Mouse (Mus musculus): ENCODE data around the gene Olfr786. TPM values are rescaled to one million over a fixed set of nuclear protein-coding genes. Genes with fewer than 3 reads are reported as not detected.

Gene Olfr786
- polyA plus RNA-seq (2015; fragmentation: Nextera tagmentation; extraction: Ambion mirVana) = not detected in 2 replicates

GRCm38 (mm10) chr10:129427006-129427405 is at the start of gene Olfr786:
Gene Olfr786 (plus strand): TSS chr10:129427306.

GRCm38 (mm10) chr10:129383783-129384182 is 43.3 kb upstream of the Olfr786 start, which contains the start of gene Olfr784:
Gene Olfr784 (plus strand): TSS chr10:129384083.

DNA sequence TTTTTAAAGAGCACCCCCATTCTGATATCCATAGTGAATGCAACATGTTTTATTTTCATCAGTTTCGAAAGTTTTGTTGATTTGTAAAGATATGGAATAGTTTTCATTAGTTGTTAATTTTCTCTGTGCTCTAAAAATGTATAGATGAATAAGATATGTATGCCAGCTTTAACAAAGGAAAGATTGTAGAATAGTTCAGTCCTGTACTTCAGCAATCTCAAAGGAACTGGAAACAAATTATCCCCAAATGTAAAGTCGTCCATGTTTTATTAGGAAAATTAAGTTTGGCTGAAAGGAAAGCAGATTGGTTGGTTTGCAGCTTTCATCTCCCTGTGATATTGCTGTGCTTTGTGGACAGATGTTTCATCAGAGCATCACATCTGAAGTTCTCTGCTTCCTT is 22.0 kb upstream of the Olfr786 start, which contains the start of gene Olfr785:
Gene Olfr785 (plus strand): TSS at position 301 of the 400 bp plus-strand sequence.

DNA sequence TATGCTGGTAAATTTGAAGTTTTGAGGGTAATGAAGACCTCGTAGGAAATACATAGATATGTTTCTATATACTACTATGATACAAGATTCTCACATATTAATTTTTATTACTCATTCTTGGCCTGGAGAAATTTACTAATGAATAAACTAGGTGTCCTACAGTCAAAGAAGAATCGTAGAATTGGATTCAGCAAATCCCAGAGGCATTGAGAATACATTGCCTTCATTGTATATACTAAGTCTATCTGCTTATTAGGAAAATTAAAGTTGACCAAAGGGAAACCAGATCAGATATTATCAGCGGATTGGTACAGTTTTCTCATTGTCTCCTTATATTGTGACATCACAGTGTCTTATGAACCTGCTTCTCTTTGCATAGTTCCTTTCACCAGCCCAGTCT is 34.5 kb downstream of the Olfr786 start, which contains the start of gene Olfr787:
Gene Olfr787 (plus strand): TSS at position 301 of the 400 bp plus-strand sequence.

DNA sequence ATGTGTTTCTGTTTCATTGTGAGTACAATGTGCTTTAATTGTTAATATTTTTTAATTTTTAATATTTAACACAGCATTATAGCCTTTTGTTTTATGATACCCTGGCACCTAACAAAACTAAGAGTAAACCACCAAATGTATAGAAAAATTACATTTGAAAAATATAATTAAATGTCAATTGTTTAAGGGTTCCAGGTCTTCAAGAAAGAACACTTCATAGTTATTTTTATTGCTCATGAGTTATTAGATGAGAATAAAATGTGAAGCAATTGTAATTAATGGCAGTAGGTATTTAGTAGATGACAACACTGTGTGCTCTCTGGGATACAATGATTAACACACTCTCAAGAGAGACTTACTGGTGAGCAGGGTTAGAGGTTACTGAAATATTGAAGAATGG is 43.6 kb downstream of the Olfr786 start, which contains the start of gene Olfr788:
Gene Olfr788 (plus strand): TSS at position 301 of the 400 bp plus-strand sequence.

DNA sequence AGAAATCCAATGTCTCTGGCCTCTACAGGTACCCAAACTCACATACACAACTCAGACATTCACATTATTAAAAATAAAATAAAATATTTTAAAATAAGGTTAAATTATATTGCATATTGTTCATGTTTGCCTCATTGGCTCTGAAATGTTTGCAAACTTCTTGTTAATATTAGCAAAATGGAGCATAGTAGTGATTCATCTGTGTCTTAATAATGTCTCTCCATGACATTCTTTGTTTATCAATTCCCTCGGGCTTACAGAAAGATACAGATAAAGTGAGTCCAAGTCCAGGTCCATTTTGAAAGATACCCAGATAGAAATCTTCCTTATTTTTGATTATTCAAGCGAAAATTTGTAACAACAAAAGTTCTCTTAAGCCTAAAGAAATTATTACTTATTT is 57.3 kb downstream of the Olfr786 start, which contains the start of gene Olfr789:
Gene Olfr789 (plus strand): TSS at position 301 of the 400 bp plus-strand sequence.

Other genes starting within 250 kb of the Olfr786 start
- not detected in 2 replicates for gene Olfr772, start 249.4 kb upstream of the Olfr786 start, polyA plus RNA-seq (2015; fragmentation: Nextera tagmentation; extraction: Ambion mirVana)
- gene Olfr773, start 239.9 kb upstream of the Olfr786 start, polyA plus RNA-seq (2015; fragmentation: Nextera tagmentation; extraction: Ambion mirVana) = not detected in 2 replicates
- gene Olfr774, start 191.1 kb upstream of the Olfr786 start, polyA plus RNA-seq (2015; fragmentation: Nextera tagmentation; extraction: Ambion mirVana) = not detected in 2 replicates
- not detected in 2 replicates for gene Olfr775, start 178.9 kb upstream of the Olfr786 start, polyA plus RNA-seq (2015; fragmentation: Nextera tagmentation; extraction: Ambion mirVana)
- gene Olfr776, start 168.2 kb upstream of the Olfr786 start, polyA plus RNA-seq (2015; fragmentation: Nextera tagmentation; extraction: Ambion mirVana) = not detected in 2 replicates
- gene Olfr777, start 155.8 kb upstream of the Olfr786 start, polyA plus RNA-seq (2015; fragmentation: Nextera tagmentation; extraction: Ambion mirVana) = not detected in 2 replicates
- gene Olfr780, start 109.2 kb upstream of the Olfr786 start, polyA plus RNA-seq (2015; fragmentation: Nextera tagmentation; extraction: Ambion mirVana) = not detected in 2 replicates
- not detected in 2 replicates for gene Olfr781, start 98.5 kb upstream of the Olfr786 start, polyA plus RNA-seq (2015; fragmentation: Nextera tagmentation; extraction: Ambion mirVana)
- not detected in 2 replicates for gene Olfr782, start 78.5 kb upstream of the Olfr786 start, polyA plus RNA-seq (2015; fragmentation: Nextera tagmentation; extraction: Ambion mirVana)
- gene Olfr784, start 43.2 kb upstream of the Olfr786 start, polyA plus RNA-seq (2015; fragmentation: Nextera tagmentation; extraction: Ambion mirVana) = 0.04 TPM in 1 of 2 replicates, not detected in the other
- not detected in 2 replicates for gene Olfr785, start 21.9 kb upstream of the Olfr786 start, polyA plus RNA-seq (2015; fragmentation: Nextera tagmentation; extraction: Ambion mirVana)
- not detected in 2 replicates for gene Olfr787, start 34.6 kb downstream of the Olfr786 start, polyA plus RNA-seq (2015; fragmentation: Nextera tagmentation; extraction: Ambion mirVana)
- gene Olfr788, start 43.7 kb downstream of the Olfr786 start, polyA plus RNA-seq (2015; fragmentation: Nextera tagmentation; extraction: Ambion mirVana) = not detected in 2 replicates
- gene Olfr789, start 57.4 kb downstream of the Olfr786 start, polyA plus RNA-seq (2015; fragmentation: Nextera tagmentation; extraction: Ambion mirVana) = not detected in 2 replicates
- gene Olfr790, start 71.2 kb downstream of the Olfr786 start, polyA plus RNA-seq (2015; fragmentation: Nextera tagmentation; extraction: Ambion mirVana) = not detected in 2 replicates
- not detected in 2 replicates for gene Olfr791, start 94.5 kb downstream of the Olfr786 start, polyA plus RNA-seq (2015; fragmentation: Nextera tagmentation; extraction: Ambion mirVana)
- gene Olfr792, start 111.9 kb downstream of the Olfr786 start, polyA plus RNA-seq (2015; fragmentation: Nextera tagmentation; extraction: Ambion mirVana) = not detected in 2 replicates
- not detected in 2 replicates for gene Olfr794, start 140.3 kb downstream of the Olfr786 start, polyA plus RNA-seq (2015; fragmentation: Nextera tagmentation; extraction: Ambion mirVana)
- not detected in 2 replicates for gene Olfr796, start 185.3 kb downstream of the Olfr786 start, polyA plus RNA-seq (2015; fragmentation: Nextera tagmentation; extraction: Ambion mirVana)
- not detected in 2 replicates for gene Olfr798, start 200.6 kb downstream of the Olfr786 start, polyA plus RNA-seq (2015; fragmentation: Nextera tagmentation; extraction: Ambion mirVana)
- not detected in 2 replicates for gene Olfr799, start 210.2 kb downstream of the Olfr786 start, polyA plus RNA-seq (2015; fragmentation: Nextera tagmentation; extraction: Ambion mirVana)
- not detected in 2 replicates for gene Olfr800, start 230.4 kb downstream of the Olfr786 start, polyA plus RNA-seq (2015; fragmentation: Nextera tagmentation; extraction: Ambion mirVana)
- not detected in 2 replicates for gene Olfr801, start 246.6 kb downstream of the Olfr786 start, polyA plus RNA-seq (2015; fragmentation: Nextera tagmentation; extraction: Ambion mirVana)

All from adrenal gland, postnatal 0 days (tissue).